Mouse (Mus musculus) urinary bladder, adult 2 months (tissue): ENCODE results near the gene Mns1. TPM values are rescaled to one million over a fixed set of nuclear protein-coding genes. Genes with fewer than 3 reads are reported as not detected.

ENCODE experiments used
- DNase-seq: peaks from one replicate; pipeline ENCODE4 v3.0.0; 2022; ENCODE audit warnings: low spot score
- polyA plus RNA-seq: library from polyadenylated mRNA; depleted of rRNA; stranded (reverse); fragments of >200 nt; gene quantifications from 2 replicates; pipeline ENCODE4 v1.2.3, GENCODE M21; 2012; rRNA removed

The Mns1 gene
- polyA plus RNA-seq, 1 experiment, result 1.2 TPM

- no peak for DNase-seq
These were observed 32.0 kb downstream of the Mns1 start for GRCm38 (mm10) chr9:72469851-72470250.

GRCm38 (mm10) chr9:72475511-72475910, 37.7 kb downstream of the Mns1 start:
- DNase-seq, result no peak

- DNase-seq, result no peak
These were observed 39.5 kb downstream of the Mns1 start for GRCm38 (mm10) chr9:72477306-72477705.

GRCm38 (mm10) chr9:72479276-72479675, 41.5 kb downstream of the Mns1 start:
- DNase-seq, result no peak

GRCm38 (mm10) chr9:72488523-72488922, 50.7 kb downstream of the Mns1 start:
- no peak for DNase-seq

GRCm38 (mm10) chr9:72489131-72489530, 51.3 kb downstream of the Mns1 start:
- no peak for DNase-seq

GRCm38 (mm10) chr9:72491559-72492193, 53.9 kb downstream of the Mns1 start:
- DNase-seq, result peak; percentile 68

GRCm38 (mm10) chr9:72492194-72492565, 54.4 kb downstream of the Mns1 start, which contains the start of gene Tex9:
TSS of gene Tex9 (minus strand) at chr9:72492212.
- no peak for DNase-seq

GRCm38 (mm10) chr9:72493465-72493864, 55.7 kb downstream of the Mns1 start:
- DNase-seq, result no peak

GRCm38 (mm10) chr9:72493984-72494685, 56.3 kb downstream of the Mns1 start:
- DNase-seq, result no peak

GRCm38 (mm10) chr9:72496691-72497090, 58.9 kb downstream of the Mns1 start:
- DNase-seq, result no peak

- DNase-seq, result no peak
These were observed 59.4 kb downstream of the Mns1 start for GRCm38 (mm10) chr9:72497171-72497570.

Other genes starting within 250 kb of the Mns1 start
- 36.2 and 41.0 TPM in 2 replicates for gene Zfp280d, start 163.2 kb upstream of the Mns1 start, polyA plus RNA-seq
- gene Tex9, start 54.2 kb downstream of the Mns1 start, polyA plus RNA-seq, result 11.7 and 12.1 TPM in 2 replicates
- gene Rfx7, start 94.2 kb downstream of the Mns1 start, polyA plus RNA-seq, result 6.6 and 8.9 TPM in 2 replicates
- gene Nedd4, start 224.3 kb downstream of the Mns1 start, polyA plus RNA-seq, result 389 and 506 TPM in 2 replicates